Mouse (Mus musculus): ENCODE results near the gene Cox19. TPM values are rescaled to one million over a fixed set of nuclear protein-coding genes. Genes with fewer than 3 reads are reported as not detected.

The Cox19 gene
- polyA plus RNA-seq, 1 experiment from 2014 or later = 107 TPM

DNA sequence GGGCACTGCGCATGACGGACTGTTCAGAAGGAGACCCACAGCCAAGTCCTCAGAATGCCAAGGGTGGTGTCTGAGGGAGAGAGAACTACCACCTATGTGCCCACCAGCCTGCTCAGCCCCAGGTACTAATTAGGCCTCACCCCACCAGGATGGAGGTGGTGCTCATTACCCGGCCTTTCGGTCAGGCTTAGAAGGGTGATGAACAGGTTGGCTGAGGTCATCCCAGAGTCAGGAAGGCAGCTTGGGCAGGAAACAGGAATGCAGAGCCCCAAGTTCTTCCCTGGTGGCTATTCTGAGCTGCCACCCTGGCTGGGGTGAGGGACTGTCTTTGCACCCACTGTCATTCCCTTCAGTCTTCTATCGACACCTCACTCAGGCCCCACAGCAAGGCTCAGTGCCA is 34.8 kb upstream of the Cox19 start:
- H3K9ac ChIP-seq (ENCODE audit: low read length) = no peak overlapping the region
- 95% methylated on average over 5 of the region's 5 CpGs for WGBS
- no peak overlapping the region for H3K4me3 ChIP-seq (replicated peaks; ENCODE audit: low read length)
- no peak overlapping the region for H3K4me2 ChIP-seq (ENCODE audit: low read depth, low read length)
- no peak for ATAC-seq (ENCODE audit: insufficient read depth, low FRiP score)
- H3K9me3 ChIP-seq (replicated peaks; ENCODE audit: control insufficient read depth, low read length) = no peaks in the 10 kb centered on the region
- no peak overlapping the region for H3K27ac ChIP-seq (ENCODE audit: low read length)
- peaks cover 42% of the 10 kb centered on the region for H3K4me1 ChIP-seq (ENCODE audit: control insufficient read depth, insufficient read depth, low read length)
- no peaks in the 10 kb centered on the region for H3K27me3 ChIP-seq (ENCODE audit: control insufficient read depth, insufficient read depth, low read length)
- no peaks in the 10 kb centered on the region for H3K36me3 ChIP-seq (ENCODE audit: control insufficient read depth, insufficient read depth, low read length)

DNA sequence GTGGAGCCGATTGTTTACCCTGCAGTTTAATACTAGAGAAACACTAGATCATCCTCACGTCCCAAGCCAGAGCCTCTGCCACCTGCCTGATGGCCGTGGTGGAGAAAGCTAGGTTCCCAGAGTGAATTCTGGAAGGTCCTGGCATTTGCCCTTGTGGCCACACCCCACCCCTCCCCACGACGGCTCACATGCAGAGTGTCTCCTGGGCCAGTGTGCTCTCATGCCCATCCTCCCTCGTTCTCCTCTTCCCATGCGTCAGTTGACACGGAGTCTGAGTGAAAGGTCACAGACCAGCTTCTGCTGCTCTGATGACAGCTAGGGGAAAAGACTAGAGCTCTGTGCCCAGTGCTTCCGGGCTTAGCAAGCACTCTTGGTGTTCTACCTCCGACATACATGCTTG is 33.3 kb upstream of the Cox19 start:
- Histone ChIP-seq H3K9ac (ENCODE audit: low read length) (no peak overlapping the region), H3K27me3 (ENCODE audit: control insufficient read depth, insufficient read depth, low read length) (no peaks in the 10 kb centered on the region), H3K4me2 (ENCODE audit: low read depth, low read length) (no peak overlapping the region), H3K36me3 (ENCODE audit: control insufficient read depth, insufficient read depth, low read length) (no peaks in the 10 kb centered on the region), H3K4me1 (ENCODE audit: control insufficient read depth, insufficient read depth, low read length) (peaks cover 43% of the 10 kb centered on the region), H3K4me3 (replicated peaks; ENCODE audit: low read length) (no peak overlapping the region), H3K9me3 (replicated peaks; ENCODE audit: control insufficient read depth, low read length) (no peaks in the 10 kb centered on the region), H3K27ac (ENCODE audit: low read length) (no peak overlapping the region)
- 45% methylated on average over 10 of the region's 10 CpGs for WGBS
- no peak for ATAC-seq (ENCODE audit: insufficient read depth, low FRiP score)

DNA sequence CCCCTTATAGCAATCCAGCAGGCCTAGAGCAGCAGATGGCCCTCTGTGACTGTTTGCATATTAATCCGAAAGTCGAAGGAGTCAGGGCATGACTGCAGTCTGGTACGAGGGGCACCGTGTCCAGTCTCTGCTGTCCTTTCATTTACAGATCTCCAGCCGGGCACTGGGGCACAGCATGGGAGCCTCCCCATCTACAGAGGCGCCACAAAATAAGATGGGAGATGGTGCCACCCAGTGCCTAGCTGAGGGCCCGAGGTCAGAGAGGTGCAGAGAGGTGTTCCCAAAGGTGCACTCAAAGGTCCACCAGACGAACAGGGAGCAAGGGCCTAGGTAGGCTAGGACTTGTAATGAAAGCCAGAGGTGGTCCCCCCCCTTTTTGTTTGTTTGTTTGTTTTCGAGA is 32.0 kb upstream of the Cox19 start:
- Histone ChIP-seq H3K36me3 (ENCODE audit: control insufficient read depth, insufficient read depth, low read length) (no peaks in the 10 kb centered on the region), H3K27ac (ENCODE audit: low read length) (0 out of 2 replicates have a peak overlapping the region, but pooled peaks have one; percentile 16), H3K4me3 (replicated peaks; ENCODE audit: low read length) (no peak overlapping the region), H3K4me1 (ENCODE audit: control insufficient read depth, insufficient read depth, low read length) (peaks cover 40% of the 10 kb centered on the region), H3K4me2 (ENCODE audit: low read depth, low read length) (no peak overlapping the region; the same call in 1 of the 2 replicates), H3K9me3 (replicated peaks; ENCODE audit: control insufficient read depth, low read length) (no peaks in the 10 kb centered on the region), H3K9ac (ENCODE audit: low read length) (no peak overlapping the region), H3K27me3 (ENCODE audit: control insufficient read depth, insufficient read depth, low read length) (no peaks in the 10 kb centered on the region)
- ATAC-seq (ENCODE audit: insufficient read depth, low FRiP score) = no peak
- 79% methylated on average over 9 of the region's 9 CpGs for WGBS

DNA sequence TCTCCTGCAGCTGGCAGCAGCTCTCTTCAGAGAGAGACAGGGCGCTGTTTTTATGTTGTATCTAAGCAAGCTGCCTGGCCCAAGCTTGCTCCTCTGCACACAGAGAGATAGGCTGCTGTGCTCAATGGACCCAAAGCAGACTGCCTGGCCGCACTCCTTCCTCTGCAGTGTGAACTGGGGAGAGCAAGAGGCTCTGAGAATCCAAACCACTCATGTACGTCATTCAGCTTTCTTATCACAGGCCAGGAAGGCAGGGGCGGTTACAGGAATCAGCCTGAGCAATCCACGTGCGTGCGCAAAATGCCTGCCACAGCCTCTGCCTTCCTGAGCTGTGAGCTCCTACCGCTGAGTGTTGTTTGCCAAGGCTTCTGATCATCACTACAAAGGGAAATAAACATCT is 31.5 kb upstream of the Cox19 start:
- Histone ChIP-seq H3K4me1 (ENCODE audit: control insufficient read depth, insufficient read depth, low read length) (peaks cover 41% of the 10 kb centered on the region), H3K27ac (ENCODE audit: low read length) (peak overlapping the region; percentile 36), H3K27me3 (ENCODE audit: control insufficient read depth, insufficient read depth, low read length) (no peaks in the 10 kb centered on the region), H3K36me3 (ENCODE audit: control insufficient read depth, insufficient read depth, low read length) (no peaks in the 10 kb centered on the region), H3K4me2 (ENCODE audit: low read depth, low read length) (peak overlapping the region; percentile 2; the same call in 1 of the 2 replicates), H3K9me3 (replicated peaks; ENCODE audit: control insufficient read depth, low read length) (no peaks in the 10 kb centered on the region), H3K9ac (ENCODE audit: low read length) (peak overlapping the region; percentile 27; the same call in 1 of the 2 replicates), H3K4me3 (replicated peaks; ENCODE audit: low read length) (no peak overlapping the region)
- 55% methylated on average over 8 of the region's 8 CpGs for WGBS
- ATAC-seq (ENCODE audit: insufficient read depth, low FRiP score) = no peak

DNA sequence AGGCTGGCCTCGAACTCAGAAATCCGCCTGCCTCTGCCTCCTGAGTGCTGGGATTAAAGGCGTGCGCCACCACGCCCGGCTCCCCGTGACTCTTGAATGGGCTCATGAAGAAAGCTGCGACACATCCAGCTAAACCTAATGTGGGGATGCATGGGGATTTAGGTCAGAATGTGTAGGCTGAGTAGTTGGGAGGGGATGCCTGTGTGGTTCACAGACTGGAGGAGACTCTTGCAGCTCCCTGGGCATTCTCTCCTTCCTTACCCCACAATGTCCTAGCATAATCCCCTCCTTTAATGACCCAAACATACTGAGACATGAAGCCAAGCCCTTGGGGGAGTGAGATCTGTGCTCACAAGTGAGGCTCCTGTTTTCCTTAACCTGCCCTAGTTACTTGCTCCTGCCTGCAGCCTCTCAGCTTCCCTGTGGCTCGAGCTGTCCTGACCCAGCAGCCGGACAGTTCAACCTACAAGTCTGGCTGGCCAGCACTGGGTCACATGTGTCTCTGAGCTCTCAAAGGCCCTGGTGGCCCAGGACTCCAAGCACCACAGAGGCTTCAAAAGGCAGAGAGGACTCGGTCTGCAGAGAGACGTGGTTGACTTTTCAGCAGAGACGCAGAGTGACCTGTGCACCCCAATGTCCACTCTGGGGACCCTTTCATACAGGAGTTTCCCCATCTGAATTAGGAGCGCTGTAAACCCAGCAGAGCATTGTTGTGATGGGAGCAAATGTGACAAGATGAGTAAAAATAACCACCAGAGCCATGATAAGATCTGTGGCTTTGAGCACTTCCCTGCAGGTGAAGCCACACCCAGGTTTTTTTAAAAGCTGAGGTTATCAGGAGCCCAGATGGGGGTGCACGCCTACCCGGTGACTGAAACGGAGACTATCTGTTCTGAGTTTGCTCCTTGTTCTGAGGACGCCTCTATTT is 30.6 kb upstream of the Cox19 start:
- Histone ChIP-seq H3K9me3 (replicated peaks; ENCODE audit: control insufficient read depth, low read length) (no peaks in the 10 kb centered on the region), H3K4me2 (ENCODE audit: low read depth, low read length) (peak overlapping the region; percentile 2; the same call in 1 of the 2 replicates), H3K4me1 (ENCODE audit: control insufficient read depth, insufficient read depth, low read length) (peaks cover 45% of the 10 kb centered on the region), H3K27ac (ENCODE audit: low read length) (peak overlapping the region; percentile 36; the same call in 1 of the 2 replicates), H3K9ac (ENCODE audit: low read length) (peak overlapping the region; percentile 23), H3K36me3 (ENCODE audit: control insufficient read depth, insufficient read depth, low read length) (no peaks in the 10 kb centered on the region), H3K4me3 (replicated peaks; ENCODE audit: low read length) (no peak overlapping the region), H3K27me3 (ENCODE audit: control insufficient read depth, insufficient read depth, low read length) (no peaks in the 10 kb centered on the region)
- no peak for ATAC-seq (ENCODE audit: insufficient read depth, low FRiP score)
- 73% methylated on average over 17 of the region's 18 CpGs for WGBS

DNA sequence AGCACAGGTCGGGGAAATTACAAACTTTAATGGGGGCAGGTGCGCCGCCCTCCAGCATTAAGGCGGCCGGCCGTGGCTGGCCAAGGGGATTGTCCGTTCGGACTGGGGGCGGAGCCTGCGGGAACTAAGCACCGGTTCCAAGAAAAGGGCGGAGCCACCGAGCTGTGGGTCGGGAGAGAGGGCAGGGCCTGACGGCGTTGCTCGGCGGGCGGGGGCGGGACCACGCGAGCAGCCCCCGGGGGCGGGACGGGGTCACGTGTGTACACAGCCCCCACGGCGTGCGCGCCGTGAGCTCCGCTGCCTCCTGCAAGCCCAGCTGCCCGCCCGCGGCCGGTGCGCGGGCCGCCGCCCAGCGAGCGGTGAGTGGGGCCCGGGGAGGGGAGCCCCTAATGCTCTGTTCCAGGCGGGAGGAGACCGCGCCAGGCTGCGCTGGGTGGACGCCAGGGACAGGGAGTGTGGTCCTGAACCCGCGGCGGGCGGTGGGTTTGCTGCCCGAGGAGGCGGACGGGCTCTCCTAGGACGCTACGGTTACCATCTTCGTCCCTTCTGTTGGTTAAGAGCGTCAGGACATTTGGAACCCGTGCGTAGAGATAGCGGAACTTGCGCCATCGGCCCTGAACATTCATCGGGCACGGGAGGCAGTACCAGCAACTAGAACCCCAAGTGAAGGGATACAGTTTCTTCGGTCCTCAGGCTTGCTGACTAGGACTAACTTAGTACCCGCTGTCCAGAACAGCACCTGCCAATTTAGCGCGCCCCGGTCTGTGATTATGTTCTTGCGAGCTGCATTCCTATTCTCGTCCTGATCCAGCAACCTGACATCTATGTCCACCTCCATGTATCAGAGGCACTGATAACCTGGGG is 29.4 kb upstream of the Cox19 start:
- Histone ChIP-seq H3K4me1 (ENCODE audit: control insufficient read depth, insufficient read depth, low read length) (peaks cover 45% of the 10 kb centered on the region), H3K4me2 (ENCODE audit: low read depth, low read length) (peak overlapping the region; percentile 80), H3K36me3 (ENCODE audit: control insufficient read depth, insufficient read depth, low read length) (no peaks in the 10 kb centered on the region), H3K9me3 (replicated peaks; ENCODE audit: control insufficient read depth, low read length) (no peaks in the 10 kb centered on the region), H3K9ac (ENCODE audit: low read length) (peak overlapping the region; percentile 79), H3K4me3 (replicated peaks; ENCODE audit: low read length) (peak overlapping the region; percentile 68), H3K27me3 (ENCODE audit: control insufficient read depth, insufficient read depth, low read length) (no peaks in the 10 kb centered on the region), H3K27ac (ENCODE audit: low read length) (peak overlapping the region; percentile 75)
- peak; percentile 91 for ATAC-seq (ENCODE audit: insufficient read depth, low FRiP score)
- 2% methylated on average over 73 of the region's 73 CpGs for WGBS

DNA sequence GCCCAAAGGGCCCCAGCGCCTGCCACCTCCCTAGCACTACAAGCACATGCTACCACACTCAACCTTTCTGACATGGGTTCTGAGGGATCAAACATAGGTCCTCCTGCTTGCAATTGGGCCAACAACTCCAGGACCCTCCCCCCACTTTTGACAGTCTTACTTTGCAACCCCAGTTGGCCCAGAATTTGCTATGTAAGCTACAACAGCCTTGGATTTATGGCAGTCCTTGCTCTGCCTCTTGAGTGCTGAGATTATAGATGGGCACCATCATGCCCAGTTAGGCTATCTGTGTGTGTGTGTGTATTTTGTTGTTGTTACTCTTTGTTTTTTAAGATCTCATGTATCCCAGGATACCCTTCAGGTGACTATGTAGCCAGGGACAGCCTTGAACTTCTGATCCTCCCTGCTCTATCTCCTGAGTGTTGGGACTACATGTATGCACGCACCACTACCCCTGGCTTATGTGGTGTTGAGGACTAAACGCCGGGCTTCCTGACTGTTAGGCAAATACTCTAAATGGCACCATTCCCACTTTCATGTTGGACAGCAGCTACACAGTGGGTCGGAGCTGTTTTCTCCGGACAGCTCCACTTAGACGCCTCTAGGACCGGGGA is 28.7 kb upstream of the Cox19 start:
- peak overlapping the region; percentile 75 for H3K27ac ChIP-seq (ENCODE audit: low read length)
- no peaks in the 10 kb centered on the region for H3K9me3 ChIP-seq (replicated peaks; ENCODE audit: control insufficient read depth, low read length)
- H3K9ac ChIP-seq (ENCODE audit: low read length) = peak overlapping the region; percentile 79
- H3K4me2 ChIP-seq (ENCODE audit: low read depth, low read length) = peak overlapping the region; percentile 80
- H3K27me3 ChIP-seq (ENCODE audit: control insufficient read depth, insufficient read depth, low read length) = no peaks in the 10 kb centered on the region
- 15% methylated on average over 8 of the region's 8 CpGs for WGBS
- no peaks in the 10 kb centered on the region for H3K36me3 ChIP-seq (ENCODE audit: control insufficient read depth, insufficient read depth, low read length)
- H3K4me1 ChIP-seq (ENCODE audit: control insufficient read depth, insufficient read depth, low read length) = peaks cover 44% of the 10 kb centered on the region
- H3K4me3 ChIP-seq (replicated peaks; ENCODE audit: low read length) = peak overlapping the region; percentile 68
- ATAC-seq (ENCODE audit: insufficient read depth, low FRiP score) = no peak

DNA sequence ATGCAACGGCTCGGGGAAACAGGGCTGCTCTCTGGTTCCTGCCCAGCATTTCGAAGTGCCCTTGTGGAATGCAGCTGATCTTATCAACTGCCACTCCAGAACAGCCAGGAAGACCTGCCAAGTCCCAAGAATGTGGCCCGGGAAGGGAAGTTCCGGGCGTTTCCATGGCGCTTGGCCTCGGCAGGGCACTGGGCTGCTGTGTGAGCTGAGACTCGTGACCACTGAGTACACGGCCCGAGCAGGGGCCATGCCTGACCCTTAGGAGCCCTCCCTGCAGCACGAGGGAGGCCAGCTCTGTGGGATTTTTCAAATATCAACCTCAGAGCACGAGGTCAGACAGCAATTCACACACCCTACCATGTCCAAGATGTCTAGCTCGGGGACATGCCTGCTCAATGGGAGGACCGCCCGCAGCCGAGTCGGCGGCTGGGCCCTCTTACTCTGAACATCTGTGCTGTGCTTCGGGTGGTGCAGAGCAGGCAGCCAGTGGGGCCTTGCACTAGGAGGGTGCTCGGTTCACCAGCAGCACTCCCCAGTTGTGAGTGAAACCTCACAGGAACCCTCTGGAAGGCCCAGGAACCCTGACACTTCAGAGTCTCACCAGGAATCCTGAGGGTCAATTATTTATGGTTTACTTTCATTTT is 27.9 kb upstream of the Cox19 start:
- no peaks in the 10 kb centered on the region for H3K36me3 ChIP-seq (ENCODE audit: control insufficient read depth, insufficient read depth, low read length)
- H3K4me1 ChIP-seq (ENCODE audit: control insufficient read depth, insufficient read depth, low read length) = peaks cover 40% of the 10 kb centered on the region
- peak overlapping the region; percentile 75 for H3K27ac ChIP-seq (ENCODE audit: low read length)
- ATAC-seq (ENCODE audit: insufficient read depth, low FRiP score) = peak; percentile 39; the same call in 1 of the 2 replicates
- 27% methylated on average over 21 of the region's 21 CpGs for WGBS
- peak overlapping the region; percentile 37; the same call in 1 of the 2 replicates for H3K9ac ChIP-seq (ENCODE audit: low read length)
- no peaks in the 10 kb centered on the region for H3K27me3 ChIP-seq (ENCODE audit: control insufficient read depth, insufficient read depth, low read length)
- no peaks in the 10 kb centered on the region for H3K9me3 ChIP-seq (replicated peaks; ENCODE audit: control insufficient read depth, low read length)
- H3K4me2 ChIP-seq (ENCODE audit: low read depth, low read length) = peak overlapping the region; percentile 36
- no peak overlapping the region for H3K4me3 ChIP-seq (replicated peaks; ENCODE audit: low read length)

Measured in stomach, embryonic 16.5 days (tissue).